Mouse (Mus musculus) fat pad, adult 2 months (tissue): Measurements from ENCODE around the gene Ttc25.
"Not testable (repeated sequence)": the region's sequence is repeated elsewhere in the genome, so short reads cannot be mapped to it uniquely, and the experiment has no call there.

ENCODE experiments used
- DNase-seq: peaks from one replicate; pipeline ENCODE4 v3.0.0-alpha.2; 2011; ENCODE audit warnings: low read depth, low spot score; ENCODE audit errors: extremely low read depth

Ttc25 gene

GRCm38 (mm10) chr11:100601372-100601771 is 56.0 kb downstream of the Ttc25 start:
- no peak for DNase-seq

GRCm38 (mm10) chr11:100603155-100603554 is 57.7 kb downstream of the Ttc25 start:
- DNase-seq, result no peak

GRCm38 (mm10) chr11:100603813-100604212 is 58.4 kb downstream of the Ttc25 start:
- DNase-seq, result no peak

GRCm38 (mm10) chr11:100604321-100605005 is 59.1 kb downstream of the Ttc25 start:
- no peak for DNase-seq

- DNase-seq, result no peak
Measured at GRCm38 (mm10) chr11:100605451-100605850, 60.0 kb downstream of the Ttc25 start.

GRCm38 (mm10) chr11:100607121-100607520 is 61.7 kb downstream of the Ttc25 start:
- no peak for DNase-seq

GRCm38 (mm10) chr11:100608796-100609195 is 63.4 kb downstream of the Ttc25 start:
- no peak for DNase-seq

- no peak for DNase-seq
Measured at GRCm38 (mm10) chr11:100609355-100609996, 64.1 kb downstream of the Ttc25 start.

- DNase-seq, result no peak
Measured at GRCm38 (mm10) chr11:100609997-100610680, 64.7 kb downstream of the Ttc25 start.

- DNase-seq, result no peak
Measured at GRCm38 (mm10) chr11:100611627-100612026, 66.2 kb downstream of the Ttc25 start.

- DNase-seq, result no peak
Measured at GRCm38 (mm10) chr11:100613241-100613640, 67.8 kb downstream of the Ttc25 start.

GRCm38 (mm10) chr11:100616332-100616731 is 70.9 kb downstream of the Ttc25 start:
- DNase-seq, result no peak

- not testable (repeated sequence) for DNase-seq
Measured at GRCm38 (mm10) chr11:100616836-100617235, 71.4 kb downstream of the Ttc25 start.

- DNase-seq, result no peak
Measured at GRCm38 (mm10) chr11:100617480-100617879, 72.1 kb downstream of the Ttc25 start.

GRCm38 (mm10) chr11:100618761-100619484 is 73.5 kb downstream of the Ttc25 start, which contains the start of gene Nkiras2:
TSS of gene Nkiras2 (plus strand) at chr11:100619244.
- no peak for DNase-seq

- DNase-seq, result no peak
Measured at GRCm38 (mm10) chr11:100619485-100619975, 74.1 kb downstream of the Ttc25 start.

GRCm38 (mm10) chr11:100619982-100620381 is 74.6 kb downstream of the Ttc25 start, which contains the start of gene Dnajc7:
TSS of gene Dnajc7 (minus strand) at chr11:100620168.
- no peak for DNase-seq
